In the genomic region with DNA sequence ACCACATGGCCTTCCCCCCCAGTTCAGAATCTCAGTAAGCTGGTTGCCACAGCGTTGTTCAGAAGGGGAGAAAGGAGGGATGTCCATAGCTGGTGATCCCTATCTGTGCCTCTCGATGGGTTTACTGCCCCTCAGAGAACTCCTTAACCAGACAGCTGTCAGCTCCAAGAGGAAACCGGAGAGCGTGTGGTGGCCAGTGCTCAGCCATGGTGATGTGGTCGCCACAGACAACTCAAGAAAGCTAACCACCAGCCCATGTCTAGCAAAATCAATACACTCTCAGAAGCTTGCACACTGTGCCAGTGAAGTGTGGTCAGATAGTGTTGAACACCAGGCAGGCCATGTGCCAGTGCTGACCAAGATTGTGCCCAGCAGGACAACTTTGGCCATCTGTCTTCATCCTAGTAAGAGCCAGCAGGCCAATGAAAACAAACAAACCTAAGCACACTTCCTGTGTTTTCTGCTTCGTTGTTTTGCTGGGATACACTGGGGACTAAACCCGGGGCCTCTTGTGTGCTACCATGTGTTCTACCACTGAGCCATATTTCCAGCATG, we compare ENCODE assay signal across 20 mouse cellular contexts.
A peak's percentile ranks its signal among the peaks of the same experiment; 100 is the strongest.
DNase-seq lines count a peak whose midpoint lies in the region; ATAC-seq and TF ChIP-seq lines count a peak whose summit lies in the region.
"Had no signal": no experiment of that assay in that cellular context is flagged by ENCODE, and none has a peak within 500 bp of the region (broad histone marks: within the 10 kb centered on the region; RNA-seq: fewer than 3 reads in every experiment).

No protein-coding gene starts in this region.

- no peak overlapping the region for H3K4me3 ChIP-seq in midbrain, embryonic 11.5 days (ENCODE audit: low read depth, low read length)
- no peak overlapping the region for H3K4me3 ChIP-seq in midbrain, embryonic 13.5 days (replicated peaks)
- no peak overlapping the region for H3K4me3 ChIP-seq in myocyte
- H3K4me3 ChIP-seq: embryonic facial prominence, embryonic 13.5 days; gastrocnemius, adult 2 months; midbrain, embryonic 12.5 days; neural tube, embryonic 15.5 days had no signal

- H3K27me3 ChIP-seq in midbrain, embryonic 11.5 days (ENCODE audit: control insufficient read depth, insufficient read depth, low read length): no peaks in the 10 kb centered on the region
- no peaks in the 10 kb centered on the region for H3K27me3 ChIP-seq in midbrain, embryonic 13.5 days
- H3K27me3 ChIP-seq in myocyte (ENCODE audit: control insufficient read depth, insufficient read depth, insufficient read length): no peaks in the 10 kb centered on the region
- H3K27me3 ChIP-seq: embryonic facial prominence, embryonic 13.5 days; midbrain, embryonic 12.5 days; neural tube, embryonic 15.5 days had no signal

- WGBS in midbrain, embryonic 11.5 days: 86% methylated on average over 7 of the region's 7 CpGs
- 89% methylated on average over 7 of the region's 7 CpGs for WGBS in midbrain, embryonic 13.5 days

- H3K4me1 ChIP-seq in midbrain, embryonic 11.5 days (ENCODE audit: control insufficient read depth, insufficient read depth, low read length): no peaks in the 10 kb centered on the region
- no peaks in the 10 kb centered on the region for H3K4me1 ChIP-seq in midbrain, embryonic 13.5 days (replicated peaks)
- H3K4me1 ChIP-seq: embryonic facial prominence, embryonic 13.5 days; midbrain, embryonic 12.5 days; neural tube, embryonic 15.5 days had no signal

- H3K4me2 ChIP-seq in midbrain, embryonic 11.5 days: no peak overlapping the region
- H3K4me2 ChIP-seq in midbrain, embryonic 13.5 days (replicated peaks): no peak overlapping the region
- no peak overlapping the region for H3K4me2 ChIP-seq in myocyte (ENCODE audit: low read depth)
- H3K4me2 ChIP-seq: embryonic facial prominence, embryonic 13.5 days; heart, embryonic 11.5 days; midbrain, embryonic 12.5 days; neural tube, embryonic 15.5 days had no signal

- H3K36me3 ChIP-seq in midbrain, embryonic 11.5 days (ENCODE audit: control insufficient read depth, insufficient read depth, low read length): no peaks in the 10 kb centered on the region
- H3K36me3 ChIP-seq in midbrain, embryonic 13.5 days: peaks cover 51% of the 10 kb centered on the region
- H3K36me3 ChIP-seq in myocyte (ENCODE audit: control insufficient read depth, insufficient read depth): peaks cover 9% of the 10 kb centered on the region

- DNase-seq in midbrain, embryonic 11.5 days (ENCODE audit: low spot score, missing footprints): peak; percentile 28
- peak; percentile 81 for DNase-seq in adipocyte (ENCODE audit: low spot score)
- DNase-seq in cerebellum, adult 9-10 months: peak; percentile 86
- DNase-seq in frontal cortex, postnatal 36 days (ENCODE audit: low spot score in 2 of 2): no peak
- DNase-seq in spleen, postnatal 10 days (ENCODE audit: low spot score in 2 of 2): no peak
- DNase-seq: gastrocnemius, adult 2 months; heart, postnatal 10 days; right cerebral cortex, postnatal 14 days; spleen, adult 18-20 months; thymus, adult 2 months had no signal

- H3K79me2 ChIP-seq in myocyte (ENCODE audit: control insufficient read depth, insufficient read depth): no peaks in the 10 kb centered on the region

- H3ac ChIP-seq in myocyte (ENCODE audit: control insufficient read depth, insufficient read length): no peak overlapping the region

- no peak for ATAC-seq in midbrain, embryonic 11.5 days (ENCODE audit: low FRiP score)
- no peak for ATAC-seq in midbrain, embryonic 13.5 days
- ATAC-seq: activated CD4-positive, CD25-positive, alpha-beta regulatory T cell, adult 4 months; inflammation-experienced regulatory T-cells, adult 6 months; lung, postnatal 0 days had no signal

- no peak overlapping the region for H3K9ac ChIP-seq in midbrain, embryonic 11.5 days (ENCODE audit: low read length)
- no peak overlapping the region for H3K9ac ChIP-seq in midbrain, embryonic 13.5 days (replicated peaks)
- H3K9ac ChIP-seq: embryonic facial prominence, embryonic 13.5 days; liver, embryonic 14.5 days; midbrain, embryonic 12.5 days; neural tube, embryonic 15.5 days had no signal

- H3K9me3 ChIP-seq in midbrain, embryonic 11.5 days (ENCODE audit: control insufficient read depth, low read length): no peaks in the 10 kb centered on the region
- no peaks in the 10 kb centered on the region for H3K9me3 ChIP-seq in midbrain, embryonic 13.5 days
- H3K9me3 ChIP-seq: embryonic facial prominence, embryonic 13.5 days; midbrain, embryonic 12.5 days; neural tube, embryonic 15.5 days had no signal

- no peak for TF ChIP-seq POLR2A in myocyte (IDR thresholded peaks at IDR 0.05; ENCODE audit: insufficient read length, low read depth)

- no peak overlapping the region for H3K27ac ChIP-seq in midbrain, embryonic 11.5 days (ENCODE audit: low read depth, low read length)
- no peak overlapping the region for H3K27ac ChIP-seq in midbrain, embryonic 13.5 days
- H3K27ac ChIP-seq: embryonic facial prominence, embryonic 13.5 days; gastrocnemius, adult 2 months; liver, embryonic 14.5 days; midbrain, embryonic 12.5 days; neural tube, embryonic 15.5 days had no signal

TF ChIP-seq in myocyte, 11 proteins besides CTCF, POLR2A, EP300 and RAD21:
- no peak for TF ChIP-seq SRF (IDR thresholded peaks at IDR 0.05; ENCODE audit: control insufficient read depth, insufficient read length, low read depth)
- peak in 2 of 3 experiments; percentile 54 to 76 for TF ChIP-seq MYOG (IDR thresholded peaks at IDR 0.05; ENCODE audit: control insufficient read depth in 1 of 3, insufficient read depth in 1 of 3, insufficient read length in 2 of 3, low read depth in 2 of 3)
- peak in 2 of 3 experiments; percentile 1 to 39 for TF ChIP-seq MYOD1 (IDR thresholded peaks at IDR 0.05; ENCODE audit: control insufficient read depth in 1 of 3, insufficient read length in 2 of 3, low read depth in 2 of 3)
- TF ChIP-seq POLR2AphosphoS2 (IDR thresholded peaks at IDR 0.05; ENCODE audit: insufficient read length, low read depth): no peak
- peak; percentile 3 for TF ChIP-seq TCF3 (IDR thresholded peaks at IDR 0.05; ENCODE audit: insufficient read length, low read depth)

Comparison
In these comparisons a context has a peak if more than half of its experiments do, and no peak if none do; other contexts are left out.
1. DNase-seq: peak in midbrain, embryonic 11.5 days (single experiment), adipocyte (single experiment) and cerebellum, adult 9-10 months (single experiment); none in frontal cortex, postnatal 36 days (0 of 2) and spleen, postnatal 10 days (0 of 2).